Mouse (Mus musculus): ENCODE measurements at regions not wholly inside any gene's neighbourhood (a gene's known extent, or its start where the extent isn't known, plus 50 kb on each side); places are given as distances from the start of the nearest gene placed in this dataset.

DNA sequence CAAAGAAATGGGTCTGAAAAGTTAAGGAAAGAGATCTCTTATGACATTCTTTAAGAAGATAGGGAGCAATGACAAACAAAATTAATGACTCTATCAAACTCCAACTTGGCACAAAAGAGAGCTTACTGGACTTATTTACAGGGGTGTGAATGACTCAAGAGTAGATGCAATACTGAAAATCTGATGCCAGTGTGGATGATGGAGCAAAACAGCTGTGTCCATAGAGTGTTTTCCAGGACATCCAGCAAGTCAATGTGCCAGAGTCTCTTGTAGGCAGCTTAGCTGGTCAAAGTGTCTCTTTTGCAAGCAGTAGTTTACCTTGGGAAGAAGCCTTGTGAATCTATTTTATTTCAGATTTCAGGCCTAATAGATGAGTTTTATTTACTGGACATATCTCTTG, 1248.2 kb downstream of the Gsdmc2 start:
- TF ChIP-seq POLR2A (IDR thresholded peaks at IDR 0.05; ENCODE audit: extremely low read depth, insufficient read depth, low read length) (no peak), CTCF (IDR thresholded peaks at IDR 0.05; ENCODE audit: low read depth, low read length) (no peak)
